Mouse (Mus musculus): ENCODE measurements around the gene Lamb3.

DNA sequence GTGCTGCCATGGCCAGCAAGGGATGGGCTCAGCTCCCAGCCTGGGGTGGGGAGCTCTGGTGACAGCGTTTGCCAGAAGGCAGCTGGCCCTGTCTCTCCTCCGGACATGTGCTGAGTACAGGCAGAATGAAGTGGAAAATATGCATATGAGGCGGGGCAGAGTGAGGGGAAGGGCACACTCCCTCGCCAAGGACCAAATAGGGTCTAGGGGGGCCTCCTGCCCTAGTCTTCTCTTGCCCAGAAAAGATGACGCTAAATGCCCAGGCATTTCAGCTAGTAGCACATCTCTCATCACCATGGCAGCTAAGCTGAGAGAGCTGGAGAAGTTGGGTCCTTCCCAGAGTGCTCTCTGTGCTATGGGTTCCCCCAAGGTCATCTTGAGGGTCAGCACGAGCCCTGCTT is 109.7 kb downstream of the Lamb3 start:
- no peak for TF ChIP-seq POLR2A (IDR thresholded peaks at IDR 0.05; ENCODE audit: insufficient read depth, low read depth, low read length)
- TF ChIP-seq CTCF (IDR thresholded peaks at IDR 0.05; ENCODE audit: insufficient read depth, low read depth, low read length): no peak

Data from olfactory bulb, adult 2 months (tissue).